Mouse (Mus musculus): ENCODE measurements at regions not wholly inside any gene's neighbourhood (a gene's known extent, or its start where the extent isn't known, plus 50 kb on each side); places are given as distances from the start of the nearest gene placed in this dataset.

- H3K27me3 ChIP-seq, result no peaks in the 10 kb centered on the region
- no peaks in the 10 kb centered on the region for H3K9me3 ChIP-seq
- H3K4me3 ChIP-seq, result no peak overlapping the region
- no peak overlapping the region for H3K9ac ChIP-seq (replicated peaks)
- no peaks in the 10 kb centered on the region for H3K36me3 ChIP-seq
- 77% methylated on average over 2 of the region's 2 CpGs for WGBS
- H3K4me2 ChIP-seq (replicated peaks), result no peak overlapping the region
- no peak overlapping the region for H3K27ac ChIP-seq (replicated peaks)
- H3K4me1 ChIP-seq, result no peaks in the 10 kb centered on the region
- ATAC-seq (replicated peaks), result no peak
These were observed 232.7 kb downstream of the Tox3 start for GRCm38 (mm10) chr8:90115436-90115835.

GRCm38 (mm10) chr8:90100509-90100908, 247.6 kb downstream of the Tox3 start:
- H3K4me1 ChIP-seq, result no peaks in the 10 kb centered on the region
- H3K4me3 ChIP-seq, result no peak overlapping the region
- 89% methylated on average over 6 of the region's 6 CpGs for WGBS
- no peaks in the 10 kb centered on the region for H3K36me3 ChIP-seq
- no peaks in the 10 kb centered on the region for H3K27me3 ChIP-seq
- no peaks in the 10 kb centered on the region for H3K9me3 ChIP-seq
- ATAC-seq (replicated peaks), result no peak
- no peak overlapping the region for H3K27ac ChIP-seq (replicated peaks)
- no peak overlapping the region for H3K4me2 ChIP-seq (replicated peaks)
- no peak overlapping the region for H3K9ac ChIP-seq (replicated peaks)

- 75% methylated on average over 5 of the region's 5 CpGs for WGBS
- H3K36me3 ChIP-seq, result no peaks in the 10 kb centered on the region
- H3K4me2 ChIP-seq (replicated peaks), result no peak overlapping the region
- H3K4me1 ChIP-seq, result no peaks in the 10 kb centered on the region
- no peak overlapping the region for H3K4me3 ChIP-seq
- no peak for ATAC-seq (replicated peaks)
- no peaks in the 10 kb centered on the region for H3K9me3 ChIP-seq
- H3K27ac ChIP-seq (replicated peaks), result no peak overlapping the region
- no peaks in the 10 kb centered on the region for H3K27me3 ChIP-seq
- H3K9ac ChIP-seq (replicated peaks), result no peak overlapping the region
These were observed 265.5 kb downstream of the Tox3 start for GRCm38 (mm10) chr8:90082630-90083029.

- no peak overlapping the region for H3K4me2 ChIP-seq (replicated peaks)
- peaks cover 18% of the 10 kb centered on the region for H3K4me1 ChIP-seq
- peak overlapping the region; percentile 47 for H3K27ac ChIP-seq (replicated peaks)
- no peaks in the 10 kb centered on the region for H3K36me3 ChIP-seq
- no peak overlapping the region for H3K4me3 ChIP-seq
- no peaks in the 10 kb centered on the region for H3K27me3 ChIP-seq
- no peak overlapping the region for H3K9ac ChIP-seq (replicated peaks)
- H3K9me3 ChIP-seq, result no peaks in the 10 kb centered on the region
- peak; percentile 93 for ATAC-seq (replicated peaks)
These were observed 271.8 kb downstream of the Tox3 start for GRCm38 (mm10) chr8:90076381-90076780.

GRCm38 (mm10) chr8:90075796-90076195, 272.3 kb downstream of the Tox3 start:
- WGBS, result 18% methylated on average over 5 of the region's 5 CpGs
- Histone ChIP-seq H3K9me3 (no peaks in the 10 kb centered on the region), H3K36me3 (no peaks in the 10 kb centered on the region), H3K4me1 (peaks cover 23% of the 10 kb centered on the region), H3K4me2 (replicated peaks) (no peak overlapping the region), H3K4me3 (no peak overlapping the region), H3K9ac (replicated peaks) (no peak overlapping the region), H3K27me3 (no peaks in the 10 kb centered on the region), H3K27ac (replicated peaks) (peak overlapping the region; percentile 47)
- no peak for ATAC-seq (replicated peaks)

GRCm38 (mm10) chr8:90070006-90070405, 278.1 kb downstream of the Tox3 start:
- no peak overlapping the region for H3K4me3 ChIP-seq
- H3K27ac ChIP-seq (replicated peaks), result peak overlapping the region; percentile 64
- no peak for ATAC-seq (replicated peaks)
- H3K27me3 ChIP-seq, result no peaks in the 10 kb centered on the region
- peaks cover 24% of the 10 kb centered on the region for H3K4me1 ChIP-seq
- WGBS, result 12% methylated on average over 5 of the region's 5 CpGs
- H3K9me3 ChIP-seq, result no peaks in the 10 kb centered on the region
- H3K4me2 ChIP-seq (replicated peaks), result peak overlapping the region; percentile 28; the same call in 1 of the 2 replicates
- no peaks in the 10 kb centered on the region for H3K36me3 ChIP-seq
- no peak overlapping the region for H3K9ac ChIP-seq (replicated peaks)

GRCm38 (mm10) chr8:90069411-90069993, 278.6 kb downstream of the Tox3 start:
- H3K4me1 ChIP-seq, result peaks cover 24% of the 10 kb centered on the region
- 1% methylated on average over 10 of the region's 10 CpGs for WGBS
- no peak overlapping the region for H3K9ac ChIP-seq (replicated peaks)
- peak overlapping the region; percentile 64 for H3K27ac ChIP-seq (replicated peaks)
- no peak overlapping the region for H3K4me3 ChIP-seq
- peak; percentile 60 for ATAC-seq (replicated peaks)
- H3K36me3 ChIP-seq, result no peaks in the 10 kb centered on the region
- H3K4me2 ChIP-seq (replicated peaks), result peak overlapping the region; percentile 28
- H3K9me3 ChIP-seq, result no peaks in the 10 kb centered on the region
- H3K27me3 ChIP-seq, result no peaks in the 10 kb centered on the region

- no peak overlapping the region for H3K4me2 ChIP-seq (replicated peaks)
- H3K4me3 ChIP-seq, result no peak overlapping the region
- no peak for ATAC-seq (replicated peaks)
- no peaks in the 10 kb centered on the region for H3K36me3 ChIP-seq
- H3K9me3 ChIP-seq, result no peaks in the 10 kb centered on the region
- H3K27me3 ChIP-seq, result no peaks in the 10 kb centered on the region
- peaks cover 24% of the 10 kb centered on the region for H3K4me1 ChIP-seq
- H3K27ac ChIP-seq (replicated peaks), result 0 out of 2 replicates have a peak overlapping the region, but pooled peaks have one; percentile 64
- 24% methylated on average over 4 of the region's 4 CpGs for WGBS
- no peak overlapping the region for H3K9ac ChIP-seq (replicated peaks)
These were observed 279.7 kb downstream of the Tox3 start for GRCm38 (mm10) chr8:90068441-90068840.

GRCm38 (mm10) chr8:90064381-90064780, 283.8 kb downstream of the Tox3 start:
- no peak for ATAC-seq (replicated peaks)
- no peak overlapping the region for H3K27ac ChIP-seq (replicated peaks)

GRCm38 (mm10) chr8:90063291-90063690, 284.9 kb downstream of the Tox3 start:
- H3K4me2 ChIP-seq (replicated peaks), result no peak overlapping the region
- H3K4me3 ChIP-seq, result no peak overlapping the region
- no peak overlapping the region for H3K9ac ChIP-seq (replicated peaks)
- no peaks in the 10 kb centered on the region for H3K36me3 ChIP-seq
- no peak overlapping the region for H3K27ac ChIP-seq (replicated peaks)
- H3K9me3 ChIP-seq, result no peaks in the 10 kb centered on the region
- H3K4me1 ChIP-seq, result peaks cover 10% of the 10 kb centered on the region
- no peak for ATAC-seq (replicated peaks)
- no peaks in the 10 kb centered on the region for H3K27me3 ChIP-seq
- 96% methylated on average over 1 of the region's 1 CpGs for WGBS

More at GRCm38 (mm10) chr8:90064381-90064780, 283.8 kb downstream of the Tox3 start:
- H3K9ac ChIP-seq (replicated peaks), result no peak overlapping the region
- H3K36me3 ChIP-seq, result no peaks in the 10 kb centered on the region
- H3K27me3 ChIP-seq, result no peaks in the 10 kb centered on the region
- no peak overlapping the region for H3K4me3 ChIP-seq
- H3K4me2 ChIP-seq (replicated peaks), result no peak overlapping the region
- H3K4me1 ChIP-seq, result peaks cover 6% of the 10 kb centered on the region
- no peaks in the 10 kb centered on the region for H3K9me3 ChIP-seq
- 36% methylated on average over 6 of the region's 6 CpGs for WGBS

GRCm38 (mm10) chr8:90058631-90059166, 289.4 kb downstream of the Tox3 start:
- no peaks in the 10 kb centered on the region for H3K27me3 ChIP-seq

GRCm38 (mm10) chr8:90056331-90056730, 291.8 kb downstream of the Tox3 start:
- Histone ChIP-seq H3K27me3 (no peaks in the 10 kb centered on the region), H3K4me2 (replicated peaks) (no peak overlapping the region), H3K9ac (replicated peaks) (no peak overlapping the region), H3K36me3 (no peaks in the 10 kb centered on the region), H3K27ac (replicated peaks) (no peak overlapping the region), H3K9me3 (no peaks in the 10 kb centered on the region), H3K4me1 (peaks cover 10% of the 10 kb centered on the region), H3K4me3 (no peak overlapping the region)
- 100% methylated on average over 1 of the region's 1 CpGs for WGBS
- no peak for ATAC-seq (replicated peaks)

More at GRCm38 (mm10) chr8:90058631-90059166, 289.4 kb downstream of the Tox3 start:
- Histone ChIP-seq H3K4me1 (peaks cover 10% of the 10 kb centered on the region), H3K27ac (replicated peaks) (peak overlapping the region; percentile 52), H3K9me3 (no peaks in the 10 kb centered on the region), H3K4me3 (no peak overlapping the region), H3K36me3 (no peaks in the 10 kb centered on the region), H3K9ac (replicated peaks) (no peak overlapping the region), H3K4me2 (replicated peaks) (no peak overlapping the region; the same call in 1 of the 2 replicates)
- ATAC-seq (replicated peaks), result peak; percentile 58; the same call in 1 of the 2 replicates
- 32% methylated on average over 9 of the region's 9 CpGs for WGBS

- WGBS, result 19% methylated on average over 9 of the region's 9 CpGs
- no peak for ATAC-seq (replicated peaks)
These were observed 301.4 kb downstream of the Tox3 start for GRCm38 (mm10) chr8:90046779-90047178.

More at GRCm38 (mm10) chr8:90046779-90047178, 301.4 kb downstream of the Tox3 start:
- Histone ChIP-seq H3K9me3 (no peaks in the 10 kb centered on the region), H3K4me3 (no peak overlapping the region), H3K4me2 (replicated peaks) (no peak overlapping the region), H3K4me1 (peaks cover 5% of the 10 kb centered on the region; the same call in 1 of the 2 replicates), H3K36me3 (no peaks in the 10 kb centered on the region), H3K27me3 (no peaks in the 10 kb centered on the region), H3K9ac (replicated peaks) (no peak overlapping the region), H3K27ac (replicated peaks) (no peak overlapping the region)

Measured in forebrain, embryonic 15.5 days (tissue).